16 mouse cellular contexts compared by ENCODE assay signal in genomic region chr8:121399173-121399572, GRCm38 (mm10).
"Had no signal": no experiment of that assay in that cellular context is flagged by ENCODE, and none has a peak within 500 bp of the region (broad histone marks: within the 10 kb centered on the region; RNA-seq: fewer than 3 reads in every experiment).

No protein-coding gene starts in this region.

- H3K27ac ChIP-seq: limb, embryonic 12.5 days; liver, embryonic 14.5 days; lung, embryonic 15.5 days; macrophage; midbrain, embryonic 12.5 days; neural tube, embryonic 12.5 days had no signal

- H3K9me3 ChIP-seq: lung, embryonic 15.5 days; megakaryocyte, embryonic 14.5 days; midbrain, embryonic 12.5 days; neural tube, embryonic 12.5 days had no signal

- H3K4me1 ChIP-seq: megakaryocyte, embryonic 14.5 days had no signal

- DNase-seq: kidney, postnatal 36 days; layer of hippocampus, adult 9-11 months; layer of hippocampus, postnatal 36 days; lung, postnatal 14 days; right cerebral cortex, postnatal 4 days; spleen, adult 18-20 months; thymus, adult 2 months; thymus, postnatal 25 days had no signal

- H3K9ac ChIP-seq: limb, embryonic 12.5 days; liver, embryonic 14.5 days; lung, embryonic 15.5 days; midbrain, embryonic 12.5 days; neural tube, embryonic 12.5 days had no signal

- H3K4me2 ChIP-seq: lung, embryonic 15.5 days; midbrain, embryonic 12.5 days; neural tube, embryonic 12.5 days had no signal

- H3K36me3 ChIP-seq: limb, embryonic 12.5 days; lung, embryonic 15.5 days; midbrain, embryonic 12.5 days; neural tube, embryonic 12.5 days had no signal

- H3K4me3 ChIP-seq: limb, embryonic 12.5 days; lung, embryonic 15.5 days; megakaryocyte, embryonic 14.5 days; midbrain, embryonic 12.5 days; neural tube, embryonic 12.5 days had no signal

- ATAC-seq: hindbrain, embryonic 16.5 days had no signal
